Mouse (Mus musculus) cerebellum, adult 2 months (tissue): ENCODE measurements at regions not wholly inside any gene's neighbourhood (a gene's known extent, or its start where the extent isn't known, plus 50 kb on each side); places are given as distances from the start of the nearest gene placed in this dataset.

ENCODE experiments used
- CTCF ChIP-seq: fragments of 200-500 bp; IDR thresholded peaks from 2 replicates; pipeline ENCODE4 v1.5.1; 2011; ENCODE audit warnings: low read depth, mild to moderate bottlenecking, control low read depth, low read length, moderate library complexity, borderline replicate concordance; ENCODE audit not compliant: insufficient read depth
- POLR2A ChIP-seq: fragments of 200-500 bp; IDR thresholded peaks from 2 replicates; pipeline ENCODE4 v1.6.1; 2011; ENCODE audit warnings: low read length, control low read depth, borderline replicate concordance; ENCODE audit not compliant: insufficient read depth

GRCm38 (mm10) chr17:45941890-45942375 lies 90.2 kb downstream of the Vegfa start:
- TF ChIP-seq POLR2A (no peak), CTCF (no peak)
